Mouse (Mus musculus) left cerebral cortex, postnatal 4 days (tissue): ENCODE data around the gene Med17. TPM values are rescaled to one million over a fixed set of nuclear protein-coding genes. Genes with fewer than 3 reads are reported as not detected.

Source experiments
- DNase-seq: peaks from one replicate; pipeline ENCODE4 v3.0.0-alpha.2; 2022
- intact Hi-C: fragments of 180-260 bp; cut with DNase I; formaldehyde crosslinking; loops from one replicate; pipeline ENCODE4 v1.15.1; 2025
- microRNA-seq: library from miRNA; unstranded; fragments of <30 nt; microRNA quantifications from one replicate; pipeline ENCODE4 v1.2.0, GENCODE M21; 2022
- total RNA-seq, 2 experiments: library from RNA; stranded (reverse); gene quantifications; 2 replicates each; pipeline ENCODE4 v1.2.3; 2021

Med17 gene
- total RNA-seq, 2 experiments from 2014 or later: 34.1 to 38.6 TPM

DNA sequence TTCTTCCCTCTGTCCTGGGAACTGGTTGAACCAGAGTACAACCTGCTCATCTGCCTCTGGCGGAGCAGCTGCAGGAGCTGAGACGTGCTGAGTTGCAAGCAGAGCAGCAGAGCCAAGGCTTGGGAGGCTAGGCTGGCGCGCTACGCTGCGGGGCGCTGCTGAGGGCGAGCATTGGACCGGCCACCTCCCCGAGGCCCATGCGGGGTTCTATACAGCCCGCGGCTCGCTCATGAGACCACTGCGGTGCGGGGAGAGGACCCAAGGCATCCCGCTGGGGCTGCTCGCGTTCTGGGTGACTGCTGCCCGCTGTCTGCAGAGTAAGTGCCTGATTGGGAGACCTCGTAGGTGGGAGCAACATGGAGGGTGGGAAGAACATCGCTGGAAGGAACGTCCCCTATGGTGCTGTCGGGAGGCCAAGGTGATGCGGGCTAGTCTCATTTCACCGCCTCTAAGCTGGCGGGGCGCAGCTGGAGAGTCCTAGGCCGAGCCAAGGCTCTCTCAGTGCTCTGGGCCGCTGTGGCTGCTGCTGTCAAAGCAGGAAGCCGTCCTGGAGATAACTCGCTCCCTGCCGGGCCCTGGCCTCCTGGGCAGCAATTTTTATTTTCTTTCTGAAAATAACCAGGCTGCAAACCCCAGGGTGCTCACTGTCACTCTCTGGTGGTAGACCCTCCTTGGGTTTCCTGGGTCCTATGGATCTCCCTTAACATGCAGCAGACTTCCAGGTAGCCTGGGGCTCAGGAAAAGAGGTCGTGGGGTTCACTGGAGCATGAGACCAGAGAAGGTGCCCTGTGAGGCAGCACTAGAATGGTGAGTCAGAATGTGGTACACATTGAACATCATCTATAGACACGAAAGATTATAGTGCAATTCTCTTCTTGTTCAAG, 40.4 kb downstream of the Med17 start, which contains the start of gene Vstm5:
TSS of gene Vstm5 (plus strand) at position 4 of the 884 bp plus-strand sequence.
- DNase-seq: peak; percentile 19
- intact Hi-C loops: no loop called here

DNA sequence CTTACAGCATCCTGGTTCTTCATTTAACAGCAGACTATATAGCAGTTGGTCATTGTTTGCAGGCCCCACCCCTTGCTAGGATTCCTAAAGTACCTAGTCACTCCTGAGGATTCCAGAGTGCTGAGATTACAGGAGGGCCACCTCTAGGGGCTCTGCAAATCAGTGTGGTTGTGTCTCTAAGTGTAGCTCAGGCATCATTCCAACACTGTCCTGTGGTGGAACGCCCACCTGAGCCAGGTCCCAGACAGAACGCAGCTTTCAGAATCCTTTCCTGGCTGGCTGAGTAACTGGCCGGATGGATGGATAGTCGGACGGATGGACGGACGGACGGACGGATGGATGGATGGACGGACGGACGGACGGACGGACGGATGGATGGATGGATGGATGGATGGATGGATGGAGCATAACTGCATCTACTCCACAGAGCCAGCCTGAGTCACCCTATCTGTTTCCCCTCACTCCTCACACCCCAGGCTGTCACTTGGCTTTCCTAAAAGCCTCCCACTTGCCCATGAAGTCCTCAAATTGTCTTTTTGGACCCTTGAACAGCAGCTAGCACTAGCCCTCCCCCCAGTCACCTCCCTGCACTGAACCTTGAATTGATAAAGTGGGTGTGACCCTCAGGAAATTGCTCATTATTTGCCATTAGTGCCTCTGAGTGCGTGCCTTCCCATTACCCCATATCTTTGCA, 41.3 kb downstream of the Med17 start:
- DNase-seq: no peak
- intact Hi-C loops: no loop called here

DNA sequence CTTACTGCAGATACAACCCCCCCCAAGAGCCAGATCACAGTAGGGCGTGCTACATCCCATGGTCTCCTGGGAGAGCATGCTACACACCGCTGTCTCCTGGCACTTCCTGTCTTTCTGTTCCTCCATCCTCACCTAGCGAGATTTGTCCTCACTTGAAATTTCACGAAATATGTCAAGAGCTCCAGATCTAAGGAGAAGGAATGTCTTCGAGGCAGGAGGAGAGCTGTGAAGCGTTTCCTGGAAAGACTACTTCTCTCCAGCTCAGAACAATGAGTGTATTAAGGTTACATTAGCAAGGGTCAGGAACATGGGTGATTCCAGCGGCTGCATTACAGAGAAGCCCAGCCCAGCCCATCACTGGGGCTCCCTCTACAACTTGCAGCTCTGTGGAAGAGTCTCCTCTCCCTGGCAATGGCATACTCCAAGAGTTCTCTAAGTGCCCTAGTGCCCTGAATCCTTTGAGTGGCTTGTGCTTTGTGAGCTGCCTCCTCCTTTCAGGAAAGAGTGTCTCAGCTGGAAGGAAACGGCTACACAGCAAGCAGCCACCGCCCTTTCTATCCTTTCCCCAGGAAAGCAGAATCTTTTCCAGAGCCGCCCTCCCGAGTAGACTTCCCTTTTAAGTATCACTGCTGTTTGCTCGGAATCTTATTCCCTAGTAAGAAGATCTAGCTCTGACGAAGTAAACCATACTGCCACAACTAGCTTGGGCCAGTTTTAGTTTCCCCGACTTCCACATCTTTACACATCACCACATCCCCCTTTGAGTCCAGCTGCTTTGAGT, 42.0 kb downstream of the Med17 start:
- DNase-seq: no peak
- intact Hi-C loops: no loop called here

GRCm38 (mm10) chr9:15235986-15236385, 43.7 kb downstream of the Med17 start:
- no peak for DNase-seq
- intact Hi-C loops: no loop called here

- DNase-seq: no peak
- intact Hi-C loops: no loop called here
These were observed 46.1 kb downstream of the Med17 start for GRCm38 (mm10) chr9:15233604-15234003.

DNA sequence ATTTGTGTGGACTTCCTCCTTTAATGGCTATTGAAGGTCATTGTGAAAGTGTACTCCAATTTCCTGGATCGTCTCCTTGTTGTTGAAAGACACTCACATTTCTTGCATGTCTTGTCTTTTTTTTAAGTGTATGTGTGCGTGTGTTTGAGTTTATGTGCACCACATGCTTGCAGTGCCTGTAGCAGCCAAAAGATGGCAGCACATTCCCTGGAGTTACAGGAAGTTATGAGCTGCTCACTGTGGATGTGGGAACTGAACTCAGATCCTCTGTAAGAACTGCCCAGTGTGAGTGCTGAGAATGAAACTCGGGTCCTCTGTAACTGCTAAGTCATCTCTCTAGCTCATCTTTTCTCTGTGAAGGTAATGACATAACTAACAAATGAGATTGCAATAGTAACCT, 47.3 kb downstream of the Med17 start:
- intact Hi-C loops: no loop called here
- no peak for DNase-seq

DNA sequence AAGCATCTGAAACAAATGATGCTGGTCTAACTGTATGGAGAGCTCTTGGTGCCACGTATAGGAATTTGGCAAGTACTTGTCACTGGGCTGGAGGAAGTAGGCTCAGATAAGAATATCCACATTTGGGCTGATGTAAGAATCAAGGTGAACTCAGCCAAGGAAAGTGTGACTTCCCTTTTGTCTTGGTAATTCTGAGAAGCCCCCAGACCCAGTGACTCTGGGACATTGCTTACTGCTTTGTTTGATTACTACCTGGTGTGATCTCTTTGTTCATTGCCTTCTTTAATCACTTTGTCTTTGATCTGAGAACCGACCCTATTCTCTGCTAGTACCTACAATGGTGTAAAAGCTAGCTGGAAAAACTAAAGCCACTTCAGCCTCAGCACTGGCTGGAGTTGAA, 54.8 kb downstream of the Med17 start:
- intact Hi-C loops: no loop called here
- no peak for DNase-seq

GRCm38 (mm10) chr9:15213695-15214094, 66.0 kb downstream of the Med17 start:
- intact Hi-C loops: no loop called here
- DNase-seq: no peak

GRCm38 (mm10) chr9:15211876-15212275, 67.9 kb downstream of the Med17 start:
- intact Hi-C loops: no loop called here
- DNase-seq: no peak

Small RNAs within 50 kb of the gene (microRNA-seq; reads per million reads assigned to microRNA genes)
- gene Gm49349 (not detected), gene mmu-mir-7650 (not detected)

Other genes starting within 250 kb of the Med17 start
- gene Panx1, start 234.5 kb downstream of the Med17 start, total RNA-seq: 100 to 1,000 TPM; 131 to 140 TPM
- under 1 TPM in 1 of 2 experiments, not detected in 1; 0.06 TPM for gene Hephl1, start 167.8 kb downstream of the Med17 start, total RNA-seq
- 10 to 100 TPM; 12.7 to 13.6 TPM for gene Vstm5, start 40.9 kb downstream of the Med17 start, total RNA-seq
- 10 to 100 TPM; 66.8 to 67.2 TPM for gene Taf1d, start 26.3 kb upstream of the Med17 start, total RNA-seq
- gene 4931406C07Rik, start 26.5 kb upstream of the Med17 start, total RNA-seq: 10 to 100 TPM; 29.3 to 31.1 TPM
- 10 to 100 TPM; 31.7 to 33.5 TPM for gene Cep295, start 77.9 kb upstream of the Med17 start, total RNA-seq
- gene Smco4, start 213.5 kb upstream of the Med17 start, total RNA-seq: 1 to 10 TPM; 5.2 to 6.8 TPM